Mouse (Mus musculus) forebrain, postnatal 0 days (tissue): ENCODE measurements at regions not wholly inside any gene's neighbourhood (a gene's known extent, or its start where the extent isn't known, plus 50 kb on each side); places are given as distances from the start of the nearest gene placed in this dataset.

Source experiments
- ATAC-seq: fragments of 200-750 bp; cut with Nextera tagmentation; 2 replicates; pipeline ENCODE4 v1.8.0; 2017; ENCODE audit warnings: mild to moderate bottlenecking, moderate library complexity
- DNase-seq: peaks from one replicate; pipeline ENCODE4 v3.0.0-alpha.2; 2015
- H3K27ac ChIP-seq: fragments of 300-500 bp; sonication (generic); 2 replicates; pipeline ENCODE4 v1.5.1; 2014; ENCODE audit warnings: low read depth, mild to moderate bottlenecking, antibody characterized with exemption, low read length, moderate library complexity, mixed read lengths
- H3K27me3 ChIP-seq: fragments of 300-500 bp; sonication (generic); 2 replicates; pipeline ENCODE4 v1.6.1; 2014; ENCODE audit warnings: mild to moderate bottlenecking, low read length, mixed read lengths; ENCODE audit not compliant: insufficient read depth
- H3K36me3 ChIP-seq: fragments of 300-500 bp; sonication (generic); 2 replicates; pipeline ENCODE4 v1.6.1; 2014; ENCODE audit warnings: mild to moderate bottlenecking, moderate library complexity; ENCODE audit not compliant: insufficient read depth
- H3K4me1 ChIP-seq: fragments of 300-500 bp; sonication (generic); 2 replicates; pipeline ENCODE4 v1.6.1; 2014; ENCODE audit warnings: antibody characterized with exemption; ENCODE audit not compliant: insufficient read depth
- H3K4me2 ChIP-seq: fragments of 300-500 bp; sonication (generic); 2 replicates; pipeline ENCODE4 v1.6.1; 2014; ENCODE audit warnings: low read depth, mild to moderate bottlenecking, moderate library complexity
- H3K4me3 ChIP-seq: fragments of 300-500 bp; sonication (generic); 2 replicates; pipeline ENCODE4 v1.5.1; 2014; ENCODE audit warnings: low read depth, low read length, mixed read lengths
- H3K9ac ChIP-seq: fragments of 300-500 bp; sonication (generic); 2 replicates; pipeline ENCODE4 v1.6.1; 2014; ENCODE audit warnings: mild to moderate bottlenecking
- H3K9me3 ChIP-seq: fragments of 300-500 bp; sonication (generic); 2 replicates; pipeline ENCODE4 v1.6.1; 2016; ENCODE audit warnings: low read length
- CTCF ChIP-seq: sonication (generic); IDR thresholded peaks from 2 replicates; pipeline ENCODE4 v1.5.1; 2016; ENCODE audit warnings: antibody characterized with exemption, control low read depth, low read depth
- WGBS: fragments of 180-500 bp; shearing (Covaris S2); extraction: QIAGEN DNeasy Blood & Tissue Kit; methylation state at CpG from one replicate; pipeline ENCODE4 v1.1.7; 2014; 5-methylcytosine and 5-hydroxymethylcytosine counted together

GRCm38 (mm10) chr11:84682931-84683330 is 136.4 kb downstream of the Mrm1 start:
- no peak for DNase-seq
- Histone ChIP-seq H3K9ac (no peak overlapping the region), H3K9me3 (no peaks in the 10 kb centered on the region), H3K4me3 (no peak overlapping the region), H3K27ac (no peak overlapping the region), H3K36me3 (no peaks in the 10 kb centered on the region), H3K27me3 (peaks cover 3% of the 10 kb centered on the region; the same call in 1 of the 2 replicates), H3K4me2 (no peak overlapping the region), H3K4me1 (no peaks in the 10 kb centered on the region)
- ATAC-seq = no peak
- TF ChIP-seq CTCF = no peak
- WGBS = 83% methylated on average over 13 of the region's 13 CpGs

DNA sequence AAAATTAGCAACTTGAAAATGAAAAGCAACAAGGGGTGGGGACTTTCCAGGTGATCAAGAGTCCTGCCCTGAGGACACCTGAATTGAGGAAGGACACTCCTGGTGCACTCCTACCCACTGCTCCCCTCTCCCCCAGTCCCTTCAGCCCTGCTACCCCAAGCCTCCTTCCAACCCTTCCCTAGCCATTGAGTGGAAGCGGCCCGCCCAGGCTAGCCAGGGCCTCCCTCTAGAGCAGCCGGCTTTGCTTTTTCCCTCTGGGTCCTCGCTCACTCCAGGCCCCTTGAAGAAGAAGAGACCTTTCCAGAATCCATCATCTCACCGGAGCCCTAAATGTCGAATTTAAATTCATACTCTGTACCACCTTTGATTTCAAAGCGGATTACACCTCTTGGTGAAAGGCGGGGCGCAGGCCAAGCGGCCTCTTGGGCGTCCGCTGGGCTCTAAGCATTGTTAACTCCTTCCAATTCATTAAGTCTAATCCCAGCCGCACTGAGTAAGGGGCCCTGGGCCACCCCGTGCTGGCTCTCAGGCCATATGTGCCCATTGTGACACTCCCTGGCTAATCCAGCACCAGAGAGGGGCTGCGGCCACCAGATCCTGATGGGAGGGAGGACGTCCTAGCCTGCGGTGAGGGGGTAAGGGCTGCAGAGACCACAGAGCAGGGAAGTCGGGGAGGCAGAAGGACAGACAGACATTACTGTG is 142.8 kb downstream of the Mrm1 start:
- Histone ChIP-seq H3K9ac (no peak overlapping the region), H3K36me3 (no peaks in the 10 kb centered on the region), H3K27me3 (peaks cover 5% of the 10 kb centered on the region), H3K4me3 (no peak overlapping the region), H3K4me1 (no peaks in the 10 kb centered on the region), H3K9me3 (no peaks in the 10 kb centered on the region), H3K27ac (no peak overlapping the region), H3K4me2 (no peak overlapping the region)
- DNase-seq (no peak), ATAC-seq (no peak)
- no peak for TF ChIP-seq CTCF
- WGBS = 13% methylated on average over 18 of the region's 18 CpGs

DNA sequence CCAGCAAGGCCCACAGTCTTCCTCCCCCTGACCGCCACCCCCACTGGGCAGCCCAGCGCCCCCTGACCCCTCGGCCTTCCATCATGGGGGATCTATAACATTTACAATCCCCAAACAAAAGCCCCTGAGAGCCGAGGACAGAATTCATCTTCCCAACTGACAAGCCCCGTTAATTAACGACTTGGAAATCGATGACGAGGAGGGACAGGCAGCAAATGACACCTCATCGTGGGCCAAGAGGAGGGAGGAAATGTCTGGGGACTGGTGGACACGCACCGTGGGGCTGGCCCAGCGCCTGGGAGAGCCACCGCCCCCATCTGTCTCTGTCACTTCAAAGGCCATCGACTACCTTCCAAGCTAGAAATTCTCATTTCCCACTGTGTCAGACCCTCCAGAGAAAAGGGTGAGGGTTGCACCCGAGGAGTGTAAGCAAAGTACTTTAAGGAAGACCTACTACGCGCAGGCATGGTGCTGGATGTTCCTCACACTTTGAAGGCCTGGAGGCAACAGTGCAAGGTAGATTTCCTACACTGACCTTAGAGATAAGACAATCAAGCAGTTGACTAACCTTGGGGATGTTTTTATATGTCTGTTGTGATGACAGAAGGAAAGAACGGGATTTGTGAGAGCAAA is 146.4 kb downstream of the Mrm1 start:
- H3K9me3 ChIP-seq = no peaks in the 10 kb centered on the region
- H3K27ac ChIP-seq = no peak overlapping the region
- no peak overlapping the region for H3K4me2 ChIP-seq
- no peak for TF ChIP-seq CTCF
- WGBS = 46% methylated on average over 18 of the region's 18 CpGs
- ATAC-seq (no peak), DNase-seq (no peak)
- no peaks in the 10 kb centered on the region for H3K36me3 ChIP-seq
- H3K4me3 ChIP-seq = no peak overlapping the region
- no peak overlapping the region for H3K9ac ChIP-seq
- H3K4me1 ChIP-seq = no peaks in the 10 kb centered on the region
- peaks cover 5% of the 10 kb centered on the region for H3K27me3 ChIP-seq

- Histone ChIP-seq H3K27ac (no peak overlapping the region), H3K4me2 (no peak overlapping the region), H3K27me3 (peaks cover under 1% of the 10 kb centered on the region; the same call in 1 of the 2 replicates), H3K4me3 (no peak overlapping the region), H3K9me3 (no peaks in the 10 kb centered on the region), H3K4me1 (no peaks in the 10 kb centered on the region), H3K36me3 (no peaks in the 10 kb centered on the region), H3K9ac (no peak overlapping the region)
- DNase-seq = no peak
- WGBS = 71% methylated on average over 6 of the region's 6 CpGs
- TF ChIP-seq CTCF = no peak
- no peak for ATAC-seq
These were observed 146.2 kb upstream of the Lhx1 start for GRCm38 (mm10) chr11:84671585-84671984.

DNA sequence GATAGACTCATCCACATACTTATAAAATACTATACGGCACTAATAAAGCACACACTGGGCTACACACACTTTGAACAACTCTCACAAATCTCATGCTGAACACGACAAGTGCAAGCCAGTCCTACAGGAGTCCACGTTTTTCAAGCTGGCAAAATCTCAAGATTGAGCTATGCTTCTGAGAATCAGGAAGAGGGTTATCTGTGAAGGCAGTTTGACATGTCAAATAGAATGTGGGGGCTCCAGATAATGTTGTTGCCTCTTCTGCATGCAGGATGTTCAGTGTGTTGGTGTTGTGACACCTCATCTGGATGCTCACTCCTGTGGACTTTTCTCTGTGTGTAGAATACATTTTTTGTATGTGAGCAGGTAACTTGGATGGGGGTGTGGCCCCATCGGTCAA is 142.4 kb upstream of the Lhx1 start:
- Histone ChIP-seq H3K27ac (no peak overlapping the region), H3K4me3 (no peak overlapping the region), H3K4me2 (no peak overlapping the region), H3K4me1 (no peaks in the 10 kb centered on the region), H3K36me3 (no peaks in the 10 kb centered on the region), H3K9me3 (no peaks in the 10 kb centered on the region), H3K27me3 (no peaks in the 10 kb centered on the region), H3K9ac (no peak overlapping the region)
- TF ChIP-seq CTCF = no peak
- no peak for DNase-seq
- WGBS = 79% methylated on average over 4 of the region's 4 CpGs
- ATAC-seq = no peak

DNA sequence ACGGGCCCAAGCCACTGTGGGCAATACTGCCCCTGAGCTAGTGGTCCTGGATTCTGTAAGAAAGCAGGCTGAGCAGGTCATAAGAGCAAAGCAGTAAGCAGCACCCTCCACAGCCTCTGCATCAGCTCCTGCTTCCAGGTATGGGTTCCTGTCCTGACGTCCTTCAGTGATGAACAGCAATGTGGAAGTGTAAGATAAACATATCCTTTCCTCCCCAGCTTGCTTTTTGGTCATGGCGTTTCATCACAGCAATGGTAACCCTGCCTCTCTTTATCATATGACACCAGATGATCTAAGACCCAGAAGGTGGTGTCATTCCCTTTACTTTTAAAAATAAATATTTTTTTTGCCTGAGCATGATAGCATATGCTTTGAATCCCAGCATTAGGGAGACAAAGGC is 138.9 kb upstream of the Lhx1 start:
- no peak overlapping the region for H3K27ac ChIP-seq
- DNase-seq (no peak), ATAC-seq (no peak)
- H3K27me3 ChIP-seq = no peaks in the 10 kb centered on the region
- no peak overlapping the region for H3K4me3 ChIP-seq
- no peaks in the 10 kb centered on the region for H3K36me3 ChIP-seq
- TF ChIP-seq CTCF = no peak
- H3K4me2 ChIP-seq = no peak overlapping the region
- WGBS = 78% methylated on average over 3 of the region's 3 CpGs
- H3K9me3 ChIP-seq = no peaks in the 10 kb centered on the region
- no peak overlapping the region for H3K9ac ChIP-seq
- H3K4me1 ChIP-seq = no peaks in the 10 kb centered on the region

DNA sequence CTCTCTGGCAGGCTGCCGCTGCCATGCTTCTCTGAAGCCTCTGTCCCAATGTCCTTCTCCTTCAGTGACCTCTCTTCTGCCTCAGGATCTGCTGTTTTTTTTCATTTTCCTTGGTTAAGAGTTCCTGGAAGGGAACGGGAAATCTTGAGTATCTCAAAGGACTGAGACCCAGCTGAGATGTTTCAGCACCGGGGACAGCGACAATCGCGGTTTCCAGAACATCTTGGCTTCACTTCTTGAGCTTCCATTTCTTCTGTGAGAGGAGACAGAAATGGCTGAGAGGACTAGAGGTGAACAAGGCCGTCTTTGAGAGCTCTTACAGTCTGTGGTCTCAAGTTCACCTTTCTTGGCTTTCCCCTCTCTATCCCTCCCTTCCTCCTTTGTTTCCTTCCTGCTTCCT is 136.6 kb upstream of the Lhx1 start:
- no peaks in the 10 kb centered on the region for H3K36me3 ChIP-seq
- no peak overlapping the region for H3K27ac ChIP-seq
- no peak overlapping the region for H3K4me2 ChIP-seq
- H3K27me3 ChIP-seq = no peaks in the 10 kb centered on the region
- DNase-seq = no peak
- TF ChIP-seq CTCF = no peak
- no peaks in the 10 kb centered on the region for H3K9me3 ChIP-seq
- 19% methylated on average over 7 of the region's 7 CpGs for WGBS
- H3K4me3 ChIP-seq = no peak overlapping the region
- ATAC-seq = no peak
- no peaks in the 10 kb centered on the region for H3K4me1 ChIP-seq
- H3K9ac ChIP-seq = no peak overlapping the region
